Mouse (Mus musculus) lung, embryonic 15.5 days (tissue): ENCODE measurements at regions not wholly inside any gene's neighbourhood (a gene's known extent, or its start where the extent isn't known, plus 50 kb on each side); places are given as distances from the start of the nearest gene placed in this dataset.

Experiments used
- ATAC-seq: fragments of 200-750 bp; cut with Nextera tagmentation; 2 replicates; pipeline ENCODE4 v1.8.0; 2017; ENCODE audit warnings: moderate number of reproducible peaks, borderline replicate concordance; ENCODE audit not compliant: low FRiP score, low TSS enrichment; ENCODE audit errors: extremely low read depth
- H3K27ac ChIP-seq: fragments of 300-500 bp; sonication (generic); 2 replicates; pipeline ENCODE4 v1.5.1; 2015; ENCODE audit warnings: moderate library complexity, mild to moderate bottlenecking, inconsistent platforms
- H3K27me3 ChIP-seq: fragments of 300-500 bp; sonication (generic); 2 replicates; pipeline ENCODE4 v1.6.1; 2015; ENCODE audit warnings: inconsistent platforms
- H3K36me3 ChIP-seq: fragments of 300-500 bp; sonication (generic); 2 replicates; pipeline ENCODE4 v1.6.1; 2015; ENCODE audit warnings: inconsistent platforms
- H3K4me1 ChIP-seq: fragments of 300-500 bp; sonication (generic); 2 replicates; pipeline ENCODE4 v1.6.1; 2015; ENCODE audit warnings: inconsistent platforms
- H3K4me2 ChIP-seq: fragments of 300-500 bp; sonication (generic); 2 replicates; pipeline ENCODE4 v1.6.1; 2015; ENCODE audit warnings: inconsistent platforms, mild to moderate bottlenecking, moderate library complexity
- H3K4me3 ChIP-seq: fragments of 300-500 bp; sonication (generic); 2 replicates; pipeline ENCODE4 v1.5.1; 2015; ENCODE audit warnings: mild to moderate bottlenecking, inconsistent platforms
- H3K9ac ChIP-seq: fragments of 300-500 bp; sonication (generic); 2 replicates; pipeline ENCODE4 v1.6.1; 2015; ENCODE audit warnings: inconsistent platforms
- H3K9me3 ChIP-seq: fragments of 300-500 bp; sonication (generic); 2 replicates; pipeline ENCODE4 v1.6.1; 2016; ENCODE audit warnings: inconsistent platforms
- WGBS: fragments of 180-500 bp; shearing (Covaris S2); methylation state at CpG from one replicate; pipeline ENCODE4 v1.1.7; 2015; 5-methylcytosine and 5-hydroxymethylcytosine counted together

GRCm38 (mm10) chr2:71647914-71648497 lies 97.4 kb upstream of the Itga6 start:
- no peak for ATAC-seq
- 81% methylated on average over 14 of the region's 14 CpGs for WGBS
- Histone ChIP-seq H3K9me3 (no peaks in the 10 kb centered on the region), H3K27me3 (no peaks in the 10 kb centered on the region; the same call in 1 of the 2 replicates), H3K4me2 (no peak overlapping the region), H3K4me1 (peaks cover 8% of the 10 kb centered on the region), H3K36me3 (no peaks in the 10 kb centered on the region), H3K9ac (no peak overlapping the region), H3K27ac (no peak overlapping the region), H3K4me3 (no peak overlapping the region)

- H3K4me1 ChIP-seq = peaks cover 17% of the 10 kb centered on the region
- no peaks in the 10 kb centered on the region for H3K36me3 ChIP-seq
- H3K4me3 ChIP-seq = no peak overlapping the region
- no peak for ATAC-seq
- no peaks in the 10 kb centered on the region for H3K27me3 ChIP-seq
- no peak overlapping the region for H3K27ac ChIP-seq
- WGBS = 38% methylated on average over 2 of the region's 2 CpGs
- H3K4me2 ChIP-seq = no peak overlapping the region
- H3K9ac ChIP-seq = no peak overlapping the region
- H3K9me3 ChIP-seq = no peaks in the 10 kb centered on the region
Observed at GRCm38 (mm10) chr2:71651662-71652061, 93.8 kb upstream of the Itga6 start.

GRCm38 (mm10) chr2:71652261-71652801 lies 93.1 kb upstream of the Itga6 start:
- no peaks in the 10 kb centered on the region for H3K9me3 ChIP-seq
- 21% methylated on average over 9 of the region's 9 CpGs for whole genome bisulfite sequencing
- no peaks in the 10 kb centered on the region for H3K27me3 ChIP-seq
- no peak overlapping the region for H3K9ac ChIP-seq
- no peaks in the 10 kb centered on the region for H3K36me3 ChIP-seq
- H3K4me3 ChIP-seq = no peak overlapping the region
- ATAC-seq = no peak
- H3K27ac ChIP-seq = no peak overlapping the region
- peaks cover 17% of the 10 kb centered on the region for H3K4me1 ChIP-seq
- no peak overlapping the region; the same call in 1 of the 2 replicates for H3K4me2 ChIP-seq

GRCm38 (mm10) chr2:71654817-71655503 lies 90.5 kb upstream of the Itga6 start:
- peaks cover 20% of the 10 kb centered on the region for H3K4me1 ChIP-seq
- 30% methylated on average over 8 of the region's 8 CpGs for WGBS
- H3K36me3 ChIP-seq = no peaks in the 10 kb centered on the region
- H3K27me3 ChIP-seq = no peaks in the 10 kb centered on the region
- H3K9ac ChIP-seq = no peak overlapping the region
- no peaks in the 10 kb centered on the region for H3K9me3 ChIP-seq
- no peak for ATAC-seq
- H3K27ac ChIP-seq = no peak overlapping the region
- no peak overlapping the region for H3K4me2 ChIP-seq
- H3K4me3 ChIP-seq = no peak overlapping the region

- Histone ChIP-seq H3K27me3 (no peaks in the 10 kb centered on the region), H3K9ac (no peak overlapping the region), H3K36me3 (no peaks in the 10 kb centered on the region), H3K9me3 (no peaks in the 10 kb centered on the region), H3K4me3 (peak overlapping the region; percentile 24), H3K4me2 (peak overlapping the region; percentile 58), H3K4me1 (peaks cover 24% of the 10 kb centered on the region), H3K27ac (0 out of 2 replicates have a peak overlapping the region, but pooled peaks have one; percentile 1)
- peak; percentile 49 for ATAC-seq
- 5% methylated on average over 18 of the region's 19 CpGs for WGBS
Observed at GRCm38 (mm10) chr2:71655504-71656390, 89.7 kb upstream of the Itga6 start.

- no peak overlapping the region for H3K4me2 ChIP-seq
- no peaks in the 10 kb centered on the region for H3K27me3 ChIP-seq
- H3K9ac ChIP-seq = no peak overlapping the region
- WGBS = 68% methylated on average over 8 of the region's 8 CpGs
- H3K36me3 ChIP-seq = no peaks in the 10 kb centered on the region
- H3K9me3 ChIP-seq = no peaks in the 10 kb centered on the region
- H3K27ac ChIP-seq = no peak overlapping the region
- no peak overlapping the region for H3K4me3 ChIP-seq
- H3K4me1 ChIP-seq = peaks cover 24% of the 10 kb centered on the region
- no peak for ATAC-seq
Observed at GRCm38 (mm10) chr2:71656611-71657244, 88.7 kb upstream of the Itga6 start.

- H3K9me3 ChIP-seq = no peaks in the 10 kb centered on the region
- no peak overlapping the region; the same call in 1 of the 2 replicates for H3K27ac ChIP-seq
- H3K4me3 ChIP-seq = no peak overlapping the region
- no peaks in the 10 kb centered on the region for H3K27me3 ChIP-seq
- peaks cover 7% of the 10 kb centered on the region; the same call in 1 of the 2 replicates for H3K4me1 ChIP-seq
- no peaks in the 10 kb centered on the region for H3K36me3 ChIP-seq
- H3K4me2 ChIP-seq = no peak overlapping the region
- no peak for ATAC-seq
- no peak overlapping the region for H3K9ac ChIP-seq
Observed at GRCm38 (mm10) chr2:71661438-71661837, 84.0 kb upstream of the Itga6 start.

- ATAC-seq = no peak
- Histone ChIP-seq H3K4me2 (no peak overlapping the region), H3K4me3 (no peak overlapping the region), H3K4me1 (peaks cover 7% of the 10 kb centered on the region; the same call in 1 of the 2 replicates), H3K27me3 (no peaks in the 10 kb centered on the region), H3K9ac (no peak overlapping the region), H3K36me3 (no peaks in the 10 kb centered on the region), H3K27ac (no peak overlapping the region; the same call in 1 of the 2 replicates), H3K9me3 (no peaks in the 10 kb centered on the region)
- WGBS = 79% methylated on average over 5 of the region's 5 CpGs
Observed at GRCm38 (mm10) chr2:71661986-71662385, 83.4 kb upstream of the Itga6 start.

- Histone ChIP-seq H3K9me3 (no peaks in the 10 kb centered on the region), H3K9ac (no peak overlapping the region), H3K4me1 (peaks cover 7% of the 10 kb centered on the region; the same call in 1 of the 2 replicates), H3K4me2 (no peak overlapping the region), H3K36me3 (no peaks in the 10 kb centered on the region), H3K27me3 (no peaks in the 10 kb centered on the region), H3K27ac (no peak overlapping the region), H3K4me3 (no peak overlapping the region)
- no peak for ATAC-seq
- WGBS = 72% methylated on average over 8 of the region's 8 CpGs
Observed at GRCm38 (mm10) chr2:71663453-71663852, 82.0 kb upstream of the Itga6 start.

- Histone ChIP-seq H3K36me3 (no peaks in the 10 kb centered on the region), H3K4me3 (no peak overlapping the region), H3K9me3 (no peaks in the 10 kb centered on the region), H3K27ac (no peak overlapping the region), H3K27me3 (no peaks in the 10 kb centered on the region), H3K9ac (no peak overlapping the region), H3K4me1 (peaks cover under 1% of the 10 kb centered on the region; the same call in 1 of the 2 replicates), H3K4me2 (no peak overlapping the region)
- ATAC-seq = no peak
- 50% methylated on average over 2 of the region's 2 CpGs for WGBS
Observed at GRCm38 (mm10) chr2:71666927-71667326, 78.5 kb upstream of the Itga6 start.

- H3K4me2 ChIP-seq = no peak overlapping the region
- no peak for ATAC-seq
- H3K9me3 ChIP-seq = no peaks in the 10 kb centered on the region
- peaks cover 6% of the 10 kb centered on the region for H3K4me1 ChIP-seq
- H3K36me3 ChIP-seq = no peaks in the 10 kb centered on the region
- H3K27me3 ChIP-seq = no peaks in the 10 kb centered on the region
- no peak overlapping the region for H3K9ac ChIP-seq
- 92% methylated on average over 3 of the region's 3 CpGs for WGBS
- H3K27ac ChIP-seq = no peak overlapping the region
- H3K4me3 ChIP-seq = no peak overlapping the region
Observed at GRCm38 (mm10) chr2:71667746-71668145, 77.7 kb upstream of the Itga6 start.
